Mouse (Mus musculus): ENCODE data around the gene Qprt. TPM values are rescaled to one million over a fixed set of nuclear protein-coding genes. Genes with fewer than 3 reads are reported as not detected.

The Qprt gene
- 0.43 and 0.95 TPM in 2 replicates for polyA plus RNA-seq (2012; rRNA removed; ENCODE audit: low replicate concordance)

GRCm38 (mm10) chr7:127121911-127122270, at the start of gene Qprt:
TSS of gene Qprt (minus strand) at chr7:127122226.

GRCm38 (mm10) chr7:127137262-127138017, 15.4 kb upstream of the Qprt start, which contains the start of gene Spn:
TSS of gene Spn (minus strand) at chr7:127137823.

GRCm38 (mm10) chr7:127091114-127091896, 30.7 kb downstream of the Qprt start, which contains the start of gene AI467606:
TSS of gene AI467606 (plus strand) at chr7:127091359.

GRCm38 (mm10) chr7:127087278-127088010, 34.6 kb downstream of the Qprt start, which contains the start of gene Zg16:
TSS of gene Zg16 (minus strand) at chr7:127087328.

Other genes with a start within 250 kb of the Qprt start
- 70.4 and 83.1 TPM in 2 replicates for gene Taok2, start 237.5 kb downstream of the Qprt start, polyA plus RNA-seq (2012; rRNA removed; ENCODE audit: low replicate concordance)
- gene Tmem219, start 199.3 kb downstream of the Qprt start, polyA plus RNA-seq (2012; rRNA removed; ENCODE audit: low replicate concordance), result 203 and 206 TPM in 2 replicates
- 13.9 and 20.5 TPM in 2 replicates for gene Kctd13, start 193.3 kb downstream of the Qprt start, polyA plus RNA-seq (2012; rRNA removed; ENCODE audit: low replicate concordance)
- gene Asphd1, start 172.6 kb downstream of the Qprt start, polyA plus RNA-seq (2012; rRNA removed; ENCODE audit: low replicate concordance), result 0.30 and 0.55 TPM in 2 replicates
- gene Sez6l2, start 171.7 kb downstream of the Qprt start, polyA plus RNA-seq (2012; rRNA removed; ENCODE audit: low replicate concordance), result 1.6 and 2.2 TPM in 2 replicates
- 215 and 466 TPM in 2 replicates for gene Cdipt, start 146.3 kb downstream of the Qprt start, polyA plus RNA-seq (2012; rRNA removed; ENCODE audit: low replicate concordance)
- 0.09 and 0.42 TPM in 2 replicates for gene Cdiptos, start 146.1 kb downstream of the Qprt start, polyA plus RNA-seq (2012; rRNA removed; ENCODE audit: low replicate concordance)
- gene Mvp, start 107.6 kb downstream of the Qprt start, polyA plus RNA-seq (2012; rRNA removed; ENCODE audit: low replicate concordance), result 193 and 250 TPM in 2 replicates
- gene Pagr1b, start 105.7 kb downstream of the Qprt start, polyA plus RNA-seq (2012; rRNA removed; ENCODE audit: low replicate concordance), result 2.4 TPM in 1 of 2 replicates, not detected in the other
- gene Pagr1a, start 104.9 kb downstream of the Qprt start, polyA plus RNA-seq (2012; rRNA removed; ENCODE audit: low replicate concordance), result 1.5 TPM in 1 of 2 replicates, not detected in the other
- 19.5 and 23.9 TPM in 2 replicates for gene Gm42742, start 101.1 kb downstream of the Qprt start, polyA plus RNA-seq (2012; rRNA removed; ENCODE audit: low replicate concordance)
- 4.2 and 5.7 TPM in 2 replicates for gene Prrt2, start 101.0 kb downstream of the Qprt start, polyA plus RNA-seq (2012; rRNA removed; ENCODE audit: low replicate concordance)
- 288 and 667 TPM in 2 replicates for gene Maz, start 95.2 kb downstream of the Qprt start, polyA plus RNA-seq (2012; rRNA removed; ENCODE audit: low replicate concordance)
- 3.9 and 4.4 TPM in 2 replicates for gene Kif22, start 79.8 kb downstream of the Qprt start, polyA plus RNA-seq (2012; rRNA removed; ENCODE audit: low replicate concordance)
- gene Zg16, start 34.9 kb downstream of the Qprt start, polyA plus RNA-seq (2012; rRNA removed; ENCODE audit: low replicate concordance), result 1,613 and 5,119 TPM in 2 replicates
- gene AI467606, start 30.9 kb downstream of the Qprt start, polyA plus RNA-seq (2012; rRNA removed; ENCODE audit: low replicate concordance), result 24.0 and 31.4 TPM in 2 replicates
- 2.0 and 2.7 TPM in 2 replicates for gene Spn, start 15.6 kb upstream of the Qprt start, polyA plus RNA-seq (2012; rRNA removed; ENCODE audit: low replicate concordance)
- gene Cd2bp2, start 73.8 kb upstream of the Qprt start, polyA plus RNA-seq (2012; rRNA removed; ENCODE audit: low replicate concordance), result 10.0 and 13.1 TPM in 2 replicates
- gene Tbc1d10b, start 86.2 kb upstream of the Qprt start, polyA plus RNA-seq (2012; rRNA removed; ENCODE audit: low replicate concordance), result 29.8 and 44.7 TPM in 2 replicates
- gene Mylpf, start 86.7 kb upstream of the Qprt start, polyA plus RNA-seq (2012; rRNA removed; ENCODE audit: low replicate concordance), result 0.38 TPM in 1 of 2 replicates, not detected in the other
- 6.9 and 8.4 TPM in 2 replicates for gene Zfp553, start 110.8 kb upstream of the Qprt start, polyA plus RNA-seq (2012; rRNA removed; ENCODE audit: low replicate concordance)
- gene Sept1, start 110.9 kb upstream of the Qprt start, polyA plus RNA-seq (2012; rRNA removed; ENCODE audit: low replicate concordance), result 14.1 and 28.9 TPM in 2 replicates
- gene Zfp771, start 122.0 kb upstream of the Qprt start, polyA plus RNA-seq (2012; rRNA removed; ENCODE audit: low replicate concordance), result 76.9 and 173 TPM in 2 replicates
- gene Dctpp1, start 138.5 kb upstream of the Qprt start, polyA plus RNA-seq (2012; rRNA removed; ENCODE audit: low replicate concordance), result 74.2 and 77.1 TPM in 2 replicates
- 49.0 and 105 TPM in 2 replicates for gene Sephs2, start 151.8 kb upstream of the Qprt start, polyA plus RNA-seq (2012; rRNA removed; ENCODE audit: low replicate concordance)
- gene Itgal, start 174.0 kb upstream of the Qprt start, polyA plus RNA-seq (2012; rRNA removed; ENCODE audit: low replicate concordance), result 3.7 and 5.6 TPM in 2 replicates
- gene Zfp768, start 223.4 kb upstream of the Qprt start, polyA plus RNA-seq (2012; rRNA removed; ENCODE audit: low replicate concordance), result 54.7 and 77.2 TPM in 2 replicates

Measured in duodenum, adult 2 months (tissue).